Mouse (Mus musculus): ENCODE data around the gene Tusc2. TPM values are rescaled to one million over a fixed set of nuclear protein-coding genes. Genes with fewer than 3 reads are reported as not detected.

Tusc2 gene
- polyA plus RNA-seq, 1 experiment from 2014 or later, result 43.6 TPM

- Histone ChIP-seq H3K4me2 (replicated peaks) (no peak overlapping the region), H3K27ac (replicated peaks) (no peak overlapping the region), H3K4me1 (peaks cover 12% of the 10 kb centered on the region), H3K9me3 (replicated peaks) (no peaks in the 10 kb centered on the region), H3K4me3 (replicated peaks) (no peak overlapping the region), H3K36me3 (peaks cover 55% of the 10 kb centered on the region), H3K9ac (no peak overlapping the region), H3K27me3 (no peaks in the 10 kb centered on the region)
- WGBS, result 86% methylated on average over 11 of the region's 11 CpGs
- no peak for ATAC-seq (ENCODE audit: insufficient number of reproducible peaks, low FRiP score, low TSS enrichment, low read depth)
These were observed 30.3 kb downstream of the Tusc2 start for GRCm38 (mm10) chr9:107593101-107593976.

- Histone ChIP-seq H3K4me1 (0 out of 2 replicates have a peak, but pooled peaks cover under 1% of the 10 kb centered on the region), H3K36me3 (peaks cover 54% of the 10 kb centered on the region), H3K9ac (no peak overlapping the region), H3K27ac (replicated peaks) (no peak overlapping the region), H3K9me3 (replicated peaks) (no peaks in the 10 kb centered on the region), H3K4me3 (replicated peaks) (no peak overlapping the region), H3K27me3 (no peaks in the 10 kb centered on the region), H3K4me2 (replicated peaks) (no peak overlapping the region)
- no peak for ATAC-seq (ENCODE audit: insufficient number of reproducible peaks, low FRiP score, low TSS enrichment, low read depth)
- 82% methylated on average over 8 of the region's 8 CpGs for WGBS
These were observed 31.4 kb downstream of the Tusc2 start for GRCm38 (mm10) chr9:107594281-107595062.

GRCm38 (mm10) chr9:107596619-107597569, 33.8 kb downstream of the Tusc2 start:
- Histone ChIP-seq H3K36me3 (peaks cover 30% of the 10 kb centered on the region), H3K4me1 (no peaks in the 10 kb centered on the region), H3K27me3 (no peaks in the 10 kb centered on the region), H3K27ac (replicated peaks) (no peak overlapping the region), H3K9ac (no peak overlapping the region), H3K4me3 (replicated peaks) (no peak overlapping the region), H3K9me3 (replicated peaks) (no peaks in the 10 kb centered on the region), H3K4me2 (replicated peaks) (no peak overlapping the region)
- no peak for ATAC-seq (ENCODE audit: insufficient number of reproducible peaks, low FRiP score, low TSS enrichment, low read depth)
- 82% methylated on average over 11 of the region's 11 CpGs for WGBS

- 82% methylated on average over 5 of the region's 5 CpGs for WGBS
- Histone ChIP-seq H3K9ac (no peak overlapping the region), H3K27me3 (no peaks in the 10 kb centered on the region), H3K36me3 (peaks cover 15% of the 10 kb centered on the region), H3K4me3 (replicated peaks) (no peak overlapping the region), H3K9me3 (replicated peaks) (no peaks in the 10 kb centered on the region), H3K4me2 (replicated peaks) (no peak overlapping the region), H3K27ac (replicated peaks) (no peak overlapping the region), H3K4me1 (peaks cover 12% of the 10 kb centered on the region)
- ATAC-seq (ENCODE audit: insufficient number of reproducible peaks, low FRiP score, low TSS enrichment, low read depth), result no peak
These were observed 35.3 kb downstream of the Tusc2 start for GRCm38 (mm10) chr9:107598385-107598784.

- Histone ChIP-seq H3K9ac (no peak overlapping the region), H3K4me1 (peaks cover 23% of the 10 kb centered on the region), H3K27ac (replicated peaks) (no peak overlapping the region), H3K4me2 (replicated peaks) (no peak overlapping the region), H3K4me3 (replicated peaks) (no peak overlapping the region), H3K27me3 (no peaks in the 10 kb centered on the region), H3K36me3 (peaks cover 5% of the 10 kb centered on the region), H3K9me3 (replicated peaks) (no peaks in the 10 kb centered on the region)
- 84% methylated on average over 9 of the region's 9 CpGs for WGBS
- no peak for ATAC-seq (ENCODE audit: insufficient number of reproducible peaks, low FRiP score, low TSS enrichment, low read depth)
These were observed 36.4 kb downstream of the Tusc2 start for GRCm38 (mm10) chr9:107599433-107599832.

GRCm38 (mm10) chr9:107599842-107600241, 36.8 kb downstream of the Tusc2 start:
- H3K36me3 ChIP-seq, result 0 out of 2 replicates have a peak, but pooled peaks cover under 1% of the 10 kb centered on the region
- H3K9ac ChIP-seq, result no peak overlapping the region
- no peak for ATAC-seq (ENCODE audit: insufficient number of reproducible peaks, low FRiP score, low TSS enrichment, low read depth)
- peaks cover 27% of the 10 kb centered on the region for H3K4me1 ChIP-seq
- H3K9me3 ChIP-seq (replicated peaks), result no peaks in the 10 kb centered on the region
- H3K27ac ChIP-seq (replicated peaks), result no peak overlapping the region
- H3K27me3 ChIP-seq, result no peaks in the 10 kb centered on the region
- no peak overlapping the region for H3K4me3 ChIP-seq (replicated peaks)
- WGBS, result 58% methylated on average over 14 of the region's 14 CpGs
- H3K4me2 ChIP-seq (replicated peaks), result no peak overlapping the region

- no peak overlapping the region for H3K9ac ChIP-seq
- H3K4me1 ChIP-seq, result peaks cover 35% of the 10 kb centered on the region
- H3K4me3 ChIP-seq (replicated peaks), result no peak overlapping the region
- no peak overlapping the region for H3K4me2 ChIP-seq (replicated peaks)
- no peak for ATAC-seq (ENCODE audit: insufficient number of reproducible peaks, low FRiP score, low TSS enrichment, low read depth)
- no peaks in the 10 kb centered on the region for H3K9me3 ChIP-seq (replicated peaks)
- H3K27ac ChIP-seq (replicated peaks), result no peak overlapping the region
- 78% methylated on average over 12 of the region's 12 CpGs for WGBS
- H3K27me3 ChIP-seq, result no peaks in the 10 kb centered on the region
- no peaks in the 10 kb centered on the region for H3K36me3 ChIP-seq
These were observed 37.7 kb downstream of the Tusc2 start for GRCm38 (mm10) chr9:107600745-107601144.

GRCm38 (mm10) chr9:107601275-107601674, 38.2 kb downstream of the Tusc2 start:
- Histone ChIP-seq H3K27ac (replicated peaks) (no peak overlapping the region), H3K9ac (no peak overlapping the region), H3K36me3 (no peaks in the 10 kb centered on the region), H3K27me3 (no peaks in the 10 kb centered on the region), H3K4me1 (peaks cover 38% of the 10 kb centered on the region), H3K9me3 (replicated peaks) (no peaks in the 10 kb centered on the region), H3K4me2 (replicated peaks) (no peak overlapping the region), H3K4me3 (replicated peaks) (no peak overlapping the region)
- ATAC-seq (ENCODE audit: insufficient number of reproducible peaks, low FRiP score, low TSS enrichment, low read depth), result no peak
- WGBS, result 86% methylated on average over 11 of the region's 11 CpGs

- H3K36me3 ChIP-seq, result no peaks in the 10 kb centered on the region
- peak overlapping the region; percentile 45; the same call in 1 of the 2 replicates for H3K27ac ChIP-seq (replicated peaks)
- ATAC-seq (ENCODE audit: insufficient number of reproducible peaks, low FRiP score, low TSS enrichment, low read depth), result peak; percentile 23; the same call in 1 of the 2 replicates
- no peak overlapping the region for H3K4me3 ChIP-seq (replicated peaks)
- H3K9me3 ChIP-seq (replicated peaks), result no peaks in the 10 kb centered on the region
- 0 out of 2 replicates have a peak overlapping the region, but pooled peaks have one; percentile 4 for H3K4me2 ChIP-seq (replicated peaks)
- H3K27me3 ChIP-seq, result no peaks in the 10 kb centered on the region
- WGBS, result 7% methylated on average over 10 of the region's 10 CpGs
- H3K4me1 ChIP-seq, result peaks cover 47% of the 10 kb centered on the region
- H3K9ac ChIP-seq, result 0 out of 2 replicates have a peak overlapping the region, but pooled peaks have one; percentile 9
These were observed 39.1 kb downstream of the Tusc2 start for GRCm38 (mm10) chr9:107602068-107602648.

GRCm38 (mm10) chr9:107603251-107603650, 40.2 kb downstream of the Tusc2 start:
- peaks cover 58% of the 10 kb centered on the region for H3K4me1 ChIP-seq
- no peak overlapping the region for H3K27ac ChIP-seq (replicated peaks)
- no peak overlapping the region for H3K4me3 ChIP-seq (replicated peaks)
- no peaks in the 10 kb centered on the region for H3K36me3 ChIP-seq
- no peaks in the 10 kb centered on the region for H3K27me3 ChIP-seq
- H3K9ac ChIP-seq, result no peak overlapping the region
- 72% methylated on average over 6 of the region's 6 CpGs for WGBS
- no peaks in the 10 kb centered on the region for H3K9me3 ChIP-seq (replicated peaks)
- no peak for ATAC-seq (ENCODE audit: insufficient number of reproducible peaks, low FRiP score, low TSS enrichment, low read depth)
- H3K4me2 ChIP-seq (replicated peaks), result no peak overlapping the region

Data from embryonic facial prominence, embryonic 15.5 days (tissue).